Mouse (Mus musculus): ENCODE data around the gene Ano4.

DNA sequence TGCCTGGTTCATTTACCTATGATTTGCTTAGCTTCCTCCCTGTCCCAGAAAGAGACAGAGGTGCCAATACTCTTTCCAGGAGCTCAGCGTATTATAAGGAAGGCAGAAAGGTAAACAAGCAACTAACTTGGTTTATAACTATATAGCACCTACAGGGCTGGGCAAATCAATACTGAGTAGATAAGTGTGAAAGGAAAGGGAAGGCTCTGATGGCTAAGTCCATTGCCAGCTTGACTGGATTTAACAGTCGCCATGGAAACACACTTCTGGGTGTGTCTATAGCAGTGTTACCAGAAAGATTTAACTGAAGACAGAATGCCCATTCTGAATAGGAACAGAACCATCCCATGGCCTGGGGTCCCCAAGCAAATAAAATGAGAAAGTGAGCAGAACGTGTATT is 149.5 kb downstream of the Ano4 start:
- TF ChIP-seq CTCF (IDR thresholded peaks at IDR 0.05; ENCODE audit: control insufficient read depth, insufficient read depth, insufficient read length) (no peak), MYOD1 (IDR thresholded peaks at IDR 0.05; ENCODE audit: control insufficient read depth, insufficient read length, low read depth) (no peak), USF1 (IDR thresholded peaks at IDR 0.05; ENCODE audit: low read depth) (no peak), MYOG (IDR thresholded peaks at IDR 0.05; ENCODE audit: control insufficient read depth, extremely low read depth, insufficient read length) (no peak), MAX (IDR thresholded peaks at IDR 0.05) (no peak), CEBPB (IDR thresholded peaks at IDR 0.05; ENCODE audit: low read depth) (no peak), FOSL1 (IDR thresholded peaks at IDR 0.05; ENCODE audit: insufficient read depth, low read length, poor library complexity, severe bottlenecking) (no peak)
